Mouse (Mus musculus): ENCODE data around the gene Fam193b. TPM values are rescaled to one million over a fixed set of nuclear protein-coding genes. Genes with fewer than 3 reads are reported as not detected.

Gene Fam193b
- total RNA-seq, 2 experiments from 2014 or later: 9.6 to 10.1 TPM

GRCm38 (mm10) chr13:55527834-55528772, 42.8 kb downstream of the Fam193b start:
- no peak for DNase-seq (ENCODE audit: low spot score)

- DNase-seq (ENCODE audit: low spot score): no peak
These were observed 43.7 kb downstream of the Fam193b start for GRCm38 (mm10) chr13:55527212-55527611.

GRCm38 (mm10) chr13:55525733-55526553, 45.0 kb downstream of the Fam193b start:
- no peak for DNase-seq (ENCODE audit: low spot score)

- no peak for DNase-seq (ENCODE audit: low spot score)
These were observed 46.8 kb downstream of the Fam193b start for GRCm38 (mm10) chr13:55523951-55524600.

DNA sequence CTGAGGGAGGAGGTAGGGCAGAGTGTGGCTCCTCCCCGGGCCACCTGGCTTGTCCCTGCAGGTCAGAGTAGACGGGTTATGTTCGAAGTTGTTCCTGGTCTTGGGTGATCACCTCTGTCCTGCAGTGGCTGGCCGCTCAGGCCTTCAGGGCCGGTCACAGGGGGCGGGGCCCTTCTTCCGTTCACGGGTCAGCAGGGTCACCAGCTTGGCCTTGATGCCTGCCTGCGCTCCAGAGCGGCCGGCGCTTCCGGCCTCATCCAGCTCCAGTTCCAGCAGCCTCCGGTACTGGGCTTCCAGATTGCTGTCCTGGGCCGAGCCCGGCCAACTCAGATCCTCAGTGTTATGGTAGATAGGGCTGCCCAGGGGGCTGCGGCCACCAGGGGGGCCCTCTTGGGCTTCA, 47.6 kb downstream of the Fam193b start:
- DNase-seq (ENCODE audit: low spot score): no peak

DNA sequence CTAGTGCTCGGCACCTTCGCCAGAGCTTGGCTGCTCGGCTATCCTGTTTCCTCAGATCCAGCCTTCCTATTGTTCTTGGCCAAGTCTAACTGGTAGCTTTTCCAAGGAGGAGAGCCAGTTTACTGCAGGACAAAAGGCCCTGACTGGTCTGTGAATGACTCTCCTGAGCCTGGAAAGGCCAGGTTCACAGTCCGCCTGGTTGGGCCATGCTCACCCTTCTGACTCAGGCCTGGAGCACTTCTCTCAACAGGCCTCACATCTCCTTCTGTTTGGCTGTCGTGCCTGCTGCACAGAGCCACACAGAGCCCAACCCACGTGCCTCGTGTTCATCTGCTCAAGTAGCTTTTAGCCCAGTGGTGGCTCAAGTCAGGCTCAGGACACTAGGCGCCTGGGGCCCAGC, 48.2 kb downstream of the Fam193b start:
- no peak for DNase-seq (ENCODE audit: low spot score)

- no peak for DNase-seq (ENCODE audit: low spot score)
These were observed 51.3 kb downstream of the Fam193b start for GRCm38 (mm10) chr13:55519606-55520005.

DNA sequence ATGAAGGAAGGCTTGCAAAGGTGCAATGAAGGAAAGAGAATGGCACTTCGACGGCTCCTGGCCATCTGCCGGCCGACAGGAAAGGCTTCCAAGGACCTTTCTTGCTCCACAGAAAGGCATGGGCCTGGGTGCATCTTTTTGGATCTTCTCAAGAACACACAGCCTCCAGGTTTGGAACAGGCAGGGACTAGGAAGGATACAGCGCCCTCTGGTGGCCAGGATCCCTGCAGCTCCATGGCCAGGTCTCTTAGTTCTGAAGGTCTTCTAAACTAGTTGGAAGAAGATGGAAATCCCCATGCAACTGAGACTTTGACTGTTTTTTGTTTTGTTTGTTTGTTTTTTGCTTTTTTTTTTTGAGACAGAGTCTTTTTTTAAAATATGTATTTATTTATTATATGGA, 54.0 kb downstream of the Fam193b start:
- DNase-seq (ENCODE audit: low spot score): peak; percentile 87

DNA sequence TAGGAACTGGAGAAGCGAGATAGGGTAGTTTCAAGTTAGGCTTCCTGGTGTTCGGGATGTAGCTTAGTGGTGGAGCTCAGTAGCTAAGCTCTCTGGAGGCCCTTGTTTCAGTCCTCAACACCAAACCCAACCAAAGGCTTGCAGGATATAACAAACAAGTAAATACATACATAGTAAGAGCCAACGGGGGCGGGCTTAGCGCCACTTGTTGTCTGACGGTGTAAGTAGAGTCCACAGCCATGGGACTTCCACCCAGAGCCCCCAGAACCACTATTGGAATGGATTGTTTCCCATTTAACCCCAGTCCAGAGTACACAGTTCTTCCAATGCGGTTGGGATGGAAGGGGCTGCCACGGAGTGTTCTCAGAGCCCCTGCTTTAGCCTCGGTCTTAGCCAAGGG, 57.1 kb downstream of the Fam193b start:
- DNase-seq (ENCODE audit: low spot score): no peak

DNA sequence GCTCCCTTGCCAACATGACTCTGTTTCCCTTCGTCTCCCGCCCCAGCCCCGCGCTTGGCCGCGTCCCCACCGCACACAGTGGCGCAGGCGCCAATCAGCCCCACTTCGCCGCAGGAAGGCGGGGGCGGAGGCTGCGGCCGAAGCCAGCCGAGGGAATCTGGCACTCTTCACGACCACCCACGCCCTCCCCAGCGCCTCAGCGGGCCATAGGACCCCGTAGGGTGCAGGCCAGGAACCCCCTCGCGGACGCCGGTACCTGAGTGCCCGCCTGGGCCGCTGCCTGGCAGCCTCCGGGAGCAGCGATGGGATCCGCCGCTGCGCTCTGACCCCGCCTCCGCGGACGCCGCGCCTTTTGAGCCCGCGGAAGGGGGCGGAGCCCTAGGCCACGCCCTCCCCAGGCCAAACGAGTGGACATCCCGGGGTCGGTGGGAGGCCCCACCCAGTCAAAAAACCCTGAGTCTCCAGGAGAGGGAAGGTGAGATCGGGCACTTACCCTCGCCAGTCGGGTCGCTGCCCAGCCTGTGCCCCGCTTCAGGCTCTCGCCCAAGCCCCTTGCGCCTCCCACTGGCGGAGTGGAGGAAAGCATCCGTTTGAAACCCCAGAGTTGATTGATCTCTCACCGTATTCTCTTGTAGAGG, 57.7 kb downstream of the Fam193b start, which contains the start of gene Pdlim7:
Pdlim7 (minus strand) TSS at position 566 of the 638 bp plus-strand sequence.
- DNase-seq (ENCODE audit: low spot score): peak; percentile 94

DNA sequence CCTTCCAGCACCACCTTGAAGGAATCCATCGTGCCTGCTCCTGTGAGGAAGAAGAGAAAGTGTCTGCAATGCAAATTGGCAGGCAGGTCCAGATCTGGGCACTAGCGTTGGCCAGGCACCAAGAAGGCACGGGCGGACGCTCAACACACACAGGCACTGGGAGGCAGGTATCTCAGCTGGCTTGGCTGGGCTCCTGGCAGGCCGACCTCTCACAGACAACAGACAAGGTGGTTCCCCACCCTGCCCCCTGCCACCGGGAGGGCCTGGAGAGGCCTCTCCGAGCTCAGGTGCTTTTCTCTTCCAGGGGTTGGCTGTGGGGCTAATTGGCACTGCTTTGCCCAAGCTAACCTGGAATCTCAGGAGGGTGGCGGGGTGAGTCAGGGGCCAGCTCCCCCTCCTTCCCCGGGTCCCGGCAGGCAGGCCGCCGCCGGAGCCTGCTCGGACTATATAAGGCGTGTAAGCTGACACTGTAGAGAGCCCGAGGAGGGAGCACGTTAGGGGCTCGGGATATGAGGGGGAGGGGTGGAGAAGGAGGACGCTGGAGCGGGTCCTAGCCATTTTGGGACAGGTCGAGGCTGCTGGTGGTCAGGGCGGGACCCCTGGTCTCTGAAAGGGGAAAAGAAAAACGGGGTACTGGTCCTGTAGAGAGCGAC, 58.4 kb downstream of the Fam193b start:
- DNase-seq (ENCODE audit: low spot score): peak; percentile 77

- no peak for DNase-seq (ENCODE audit: low spot score)
These were observed 59.4 kb downstream of the Fam193b start for GRCm38 (mm10) chr13:55511492-55511861.

DNA sequence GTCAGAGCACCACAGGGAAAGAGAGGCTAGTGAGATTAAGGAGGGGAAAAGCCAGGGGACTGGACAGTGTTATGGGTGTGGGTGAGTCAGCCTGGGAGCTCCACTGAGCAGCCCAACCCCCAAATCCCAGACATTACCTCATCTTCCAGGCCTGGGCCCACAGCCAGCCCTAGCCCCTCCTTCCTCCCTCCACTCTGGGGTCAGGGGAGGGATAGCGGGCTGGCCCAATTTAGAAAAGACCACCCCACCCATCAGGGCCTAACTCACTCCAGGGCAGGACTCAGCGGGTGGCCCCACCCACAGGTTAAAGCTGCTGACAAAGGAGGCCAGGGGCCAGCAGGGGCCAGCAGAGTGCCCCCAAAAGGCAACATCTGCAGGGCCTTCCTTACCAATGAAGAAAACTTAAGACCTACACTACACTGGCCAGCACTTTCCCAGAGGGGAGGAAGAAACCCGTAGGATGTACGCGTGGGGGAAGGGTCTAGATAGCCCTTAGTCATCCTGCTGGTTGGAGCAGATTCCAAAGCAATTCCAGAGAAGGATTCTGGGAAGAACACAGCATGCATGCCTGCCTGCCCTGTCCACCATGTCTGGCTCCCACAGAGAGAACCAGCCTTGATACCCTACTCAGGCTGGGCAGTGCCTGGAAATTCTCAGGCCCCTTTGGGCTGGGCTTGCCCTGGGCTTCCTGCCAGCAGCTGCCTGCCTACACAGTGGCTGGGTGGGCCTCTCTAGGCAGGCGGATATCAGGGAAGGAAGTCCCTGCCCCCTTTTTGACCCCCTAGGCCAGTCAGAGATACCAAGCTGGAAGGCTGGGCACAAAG, 60.0 kb downstream of the Fam193b start:
- DNase-seq (ENCODE audit: low spot score): peak; percentile 89

- no peak for DNase-seq (ENCODE audit: low spot score)
These were observed 60.6 kb downstream of the Fam193b start for GRCm38 (mm10) chr13:55510332-55510667.

DNA sequence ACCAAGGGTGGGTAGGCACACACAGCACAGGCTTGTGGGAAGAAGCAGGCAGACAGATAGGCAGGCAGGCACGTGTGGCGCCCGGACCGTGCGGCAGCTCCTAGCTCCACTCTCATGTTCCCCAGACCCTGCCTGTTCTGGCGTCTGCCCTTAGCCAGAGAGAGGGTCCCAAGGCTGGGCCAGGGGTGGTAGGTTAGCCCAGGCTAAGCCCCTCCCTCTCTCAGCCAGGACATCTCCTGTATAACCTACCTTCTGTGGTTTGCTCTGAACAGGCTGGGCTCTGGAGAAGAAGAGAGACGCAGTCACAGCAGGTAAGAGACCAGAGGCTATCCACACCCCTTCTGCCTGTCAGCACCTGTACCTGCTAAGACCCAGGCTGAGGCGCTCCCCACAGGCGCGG, 62.4 kb downstream of the Fam193b start:
- no peak for DNase-seq (ENCODE audit: low spot score)

GRCm38 (mm10) chr13:55507877-55508276, 63.0 kb downstream of the Fam193b start:
- DNase-seq (ENCODE audit: low spot score): no peak

DNA sequence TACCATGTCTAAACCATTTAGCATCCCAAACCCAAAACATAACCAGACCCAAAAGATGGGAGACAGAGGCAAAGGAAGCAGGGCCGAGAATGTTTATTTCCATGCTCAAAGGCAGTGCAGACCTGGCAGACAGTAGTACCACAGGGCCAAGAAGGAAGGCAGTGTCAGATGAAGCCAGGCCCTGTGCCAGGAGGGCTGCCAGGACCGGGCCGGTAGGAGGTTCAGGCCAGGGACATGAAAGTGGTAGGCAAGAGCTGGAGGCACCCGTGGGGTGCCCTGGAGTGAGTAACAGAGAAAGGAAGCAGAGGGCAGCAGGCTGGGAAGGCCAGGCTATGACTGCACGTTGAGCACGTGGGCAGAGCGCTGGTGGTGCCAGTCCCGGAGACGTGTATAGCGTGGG, 64.2 kb downstream of the Fam193b start:
- peak; percentile 65 for DNase-seq (ENCODE audit: low spot score)

DNA sequence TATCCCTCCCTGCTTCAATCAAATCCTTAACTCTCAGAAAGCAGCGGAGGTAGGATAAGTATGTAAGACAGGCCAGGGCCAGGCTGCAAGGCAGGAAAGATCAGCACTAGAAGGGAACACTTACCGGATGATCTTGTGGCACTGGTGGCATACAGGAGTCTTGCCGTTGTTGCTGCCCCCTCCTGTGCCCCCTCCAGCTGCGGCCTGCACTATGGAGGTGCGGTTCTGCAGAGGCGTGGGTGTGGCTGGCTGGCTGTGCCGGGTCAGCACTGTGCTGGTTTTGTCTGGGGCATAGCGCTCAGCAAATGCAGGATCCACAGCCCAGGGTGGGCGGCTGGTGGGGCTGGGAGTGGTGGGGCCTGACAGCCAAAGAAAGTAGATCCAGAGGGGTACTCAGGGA, 65.1 kb downstream of the Fam193b start:
- DNase-seq (ENCODE audit: low spot score): no peak

DNA sequence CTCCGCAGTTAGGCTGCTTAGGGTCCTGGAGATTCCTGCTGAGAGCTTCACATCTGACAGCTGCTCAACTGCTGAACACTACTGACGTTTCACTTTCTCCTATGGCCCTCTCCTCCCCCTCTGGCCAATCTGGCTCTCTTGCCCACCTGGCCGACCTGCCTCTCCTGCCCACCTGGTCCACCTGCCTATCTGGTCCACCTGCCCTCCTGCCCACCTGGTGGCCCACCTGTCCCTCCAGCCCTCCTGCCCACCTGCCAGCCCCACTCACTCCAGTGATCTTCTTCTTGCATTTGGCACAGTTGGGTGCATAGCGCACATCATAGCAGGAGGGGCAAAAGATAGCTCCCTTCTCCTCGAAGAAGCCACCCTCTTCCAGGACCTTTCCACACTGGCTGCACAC, 66.5 kb downstream of the Fam193b start:
- DNase-seq (ENCODE audit: low spot score): no peak

- DNase-seq (ENCODE audit: low spot score): no peak
These were observed 68.5 kb downstream of the Fam193b start for GRCm38 (mm10) chr13:55502405-55502804.

Data from gastrocnemius, adult 18-20 months (tissue).